In genomic region chr1:83101891-83102290, GRCm38 (mm10) we compare ENCODE assay signal across 13 mouse cellular contexts. TPM values are rescaled to one million over a fixed set of nuclear protein-coding genes. Genes with fewer than 3 reads are reported as not detected.
DNase-seq lines count a peak whose midpoint lies in the region; ATAC-seq lines count a peak whose summit lies in the region.
"Had no signal": no experiment of that assay in that cellular context is flagged by ENCODE, and none has a peak within 500 bp of the region (broad histone marks: within the 10 kb centered on the region; RNA-seq: fewer than 3 reads in every experiment).

No protein-coding gene starts in this region.

- H3K9ac ChIP-seq in neural tube, embryonic 14.5 days (replicated peaks; ENCODE audit: low read depth, low read length): no peak overlapping the region
- no peak overlapping the region for H3K9ac ChIP-seq in forebrain, embryonic 14.5 days (ENCODE audit: low read length)

- ATAC-seq in neural tube, embryonic 14.5 days (ENCODE audit: low read depth): 0 out of 2 replicates have a peak, but pooled peaks have one; percentile 34
- ATAC-seq in forebrain, embryonic 14.5 days: peak; percentile 48; the same call in 1 of the 2 replicates

- peak; percentile 27 for DNase-seq in heart, postnatal 4 days
- no peak for DNase-seq in heart, adult 18-20 months
- no peak for DNase-seq in neural tube, embryonic 10.5 days (ENCODE audit: extremely low spot score, low spot score)
- DNase-seq in forebrain, embryonic 14.5 days (ENCODE audit: low spot score): peak; percentile 82
- peak; percentile 37 for DNase-seq in mesoderm, embryonic 11.5 days (ENCODE audit: low read depth, low spot score)
- no peak for DNase-seq in frontal cortex, postnatal 14 days (ENCODE audit: low spot score in 2 of 2)
- DNase-seq: thymus, postnatal 14 days had no signal

- no peak overlapping the region for H3K4me2 ChIP-seq in neural tube, embryonic 14.5 days (ENCODE audit: low read depth, low read length)
- no peak overlapping the region for H3K4me2 ChIP-seq in forebrain, embryonic 14.5 days (ENCODE audit: low read length)

- no peaks in the 10 kb centered on the region for H3K36me3 ChIP-seq in neural tube, embryonic 14.5 days (ENCODE audit: control insufficient read depth, insufficient read depth, low read length)
- no peaks in the 10 kb centered on the region for H3K36me3 ChIP-seq in forebrain, embryonic 14.5 days (ENCODE audit: control insufficient read depth, insufficient read depth, low read length)

- no peaks in the 10 kb centered on the region; the same call in 1 of the 2 replicates for H3K9me3 ChIP-seq in neural tube, embryonic 14.5 days (ENCODE audit: control insufficient read depth, low read length)
- no peaks in the 10 kb centered on the region for H3K9me3 ChIP-seq in forebrain, embryonic 14.5 days (replicated peaks; ENCODE audit: control insufficient read depth, low read length)

- no peak overlapping the region for H3K4me3 ChIP-seq in neural tube, embryonic 14.5 days (ENCODE audit: low read depth, low read length)
- no peak overlapping the region for H3K4me3 ChIP-seq in forebrain, embryonic 14.5 days (ENCODE audit: low read depth, low read length)

- H3K27me3 ChIP-seq in neural tube, embryonic 14.5 days (ENCODE audit: control insufficient read depth, insufficient read depth, low read length): no peaks in the 10 kb centered on the region
- H3K27me3 ChIP-seq in forebrain, embryonic 14.5 days (replicated peaks; ENCODE audit: control insufficient read depth, insufficient read depth, low read length): no peaks in the 10 kb centered on the region

- no peaks in the 10 kb centered on the region for H3K4me1 ChIP-seq in neural tube, embryonic 14.5 days (ENCODE audit: control insufficient read depth, insufficient read depth, low read length)
- H3K4me1 ChIP-seq in forebrain, embryonic 14.5 days (ENCODE audit: control insufficient read depth, insufficient read depth, low read length): peaks cover 6% of the 10 kb centered on the region; the same call in 1 of the 2 replicates

- no peak overlapping the region for H3K27ac ChIP-seq in neural tube, embryonic 14.5 days (ENCODE audit: low read depth, low read length)
- no peak overlapping the region for H3K27ac ChIP-seq in forebrain, embryonic 14.5 days (ENCODE audit: low read depth, low read length)

- 35% methylated on average over 3 of the region's 3 CpGs for WGBS in neural tube, embryonic 14.5 days
- WGBS in forebrain, embryonic 14.5 days: 8% methylated on average over 3 of the region's 3 CpGs

RNA-seq across cellular contexts. Expression of gene Ccl20, which starts 14.7 kb away (rescaled TPM):
- total RNA-seq in heart, postnatal 4 days (2021): not detected
- under 1 TPM in 1 of 2 experiments, not detected in 1; 0.64 TPM for total RNA-seq in heart, adult 18-20 months (2021)
- not detected in 2 replicates for polyA plus RNA-seq in neural tube, embryonic 14.5 days (2014; fragmentation: Nextera tagmentation; extraction: Ambion mirVana)
- polyA plus RNA-seq in forebrain, embryonic 14.5 days (2014; fragmentation: Nextera tagmentation; extraction: Ambion mirVana): not detected in 2 replicates
- total RNA-seq: adrenal gland, postnatal 36 days; left cerebral cortex, postnatal 36 days; neutrophil, adult 5-6 weeks had no signal

RNA-seq across cellular contexts. Expression of gene Krtap28-13, which starts 41.2 kb away (rescaled TPM):
- total RNA-seq in heart, postnatal 4 days (2021): not detected
- not detected for total RNA-seq in heart, adult 18-20 months (2021)
- polyA plus RNA-seq in neural tube, embryonic 14.5 days (2014; fragmentation: Nextera tagmentation; extraction: Ambion mirVana): not detected in 2 replicates
- not detected in 2 replicates for polyA plus RNA-seq in forebrain, embryonic 14.5 days (2014; fragmentation: Nextera tagmentation; extraction: Ambion mirVana)
- total RNA-seq: adrenal gland, postnatal 36 days; left cerebral cortex, postnatal 36 days; neutrophil, adult 5-6 weeks had no signal
- polyA plus RNA-seq: heart, embryonic 14.5 days; large intestine, adult 2 months had no signal

RNA-seq across cellular contexts. Expression of gene A030005K14Rik, which starts 42.7 kb away (rescaled TPM):
- not detected for total RNA-seq in heart, postnatal 4 days (2021)
- not detected for total RNA-seq in heart, adult 18-20 months (2021)
- not detected in 2 replicates for polyA plus RNA-seq in neural tube, embryonic 14.5 days (2014; fragmentation: Nextera tagmentation; extraction: Ambion mirVana)
- not detected in 2 replicates for polyA plus RNA-seq in forebrain, embryonic 14.5 days (2014; fragmentation: Nextera tagmentation; extraction: Ambion mirVana)
- total RNA-seq: adrenal gland, postnatal 36 days; left cerebral cortex, postnatal 36 days; neutrophil, adult 5-6 weeks had no signal
- polyA plus RNA-seq: heart, embryonic 14.5 days; large intestine, adult 2 months had no signal

RNA-seq across cellular contexts. Expression of gene Gm47969, which starts 57.2 kb away (rescaled TPM):
- not detected for total RNA-seq in heart, postnatal 4 days (2021)
- total RNA-seq in heart, adult 18-20 months (2021): not detected
- not detected in 2 replicates for polyA plus RNA-seq in neural tube, embryonic 14.5 days (2014; fragmentation: Nextera tagmentation; extraction: Ambion mirVana)
- not detected in 2 replicates for polyA plus RNA-seq in forebrain, embryonic 14.5 days (2014; fragmentation: Nextera tagmentation; extraction: Ambion mirVana)
- total RNA-seq: adrenal gland, postnatal 36 days; left cerebral cortex, postnatal 36 days; neutrophil, adult 5-6 weeks had no signal
- polyA plus RNA-seq: heart, embryonic 14.5 days; large intestine, adult 2 months had no signal

RNA-seq across cellular contexts. Expression of gene Daw1, which starts 57.7 kb away (rescaled TPM):
- not detected for total RNA-seq in heart, postnatal 4 days (2021)
- total RNA-seq in heart, adult 18-20 months (2021): not detected
- 0.73 and 1.6 TPM in 2 replicates for polyA plus RNA-seq in neural tube, embryonic 14.5 days (2014; fragmentation: Nextera tagmentation; extraction: Ambion mirVana)
- 0.51 and 0.80 TPM in 2 replicates for polyA plus RNA-seq in forebrain, embryonic 14.5 days (2014; fragmentation: Nextera tagmentation; extraction: Ambion mirVana)
- total RNA-seq: adrenal gland, postnatal 36 days; neutrophil, adult 5-6 weeks had no signal
- polyA plus RNA-seq: large intestine, adult 2 months had no signal

Comparison
In these comparisons a context has a peak if more than half of its experiments do, and no peak if none do; other contexts are left out.
1. DNase-seq: peak in heart, postnatal 4 days (single experiment), forebrain, embryonic 14.5 days (single experiment) and mesoderm, embryonic 11.5 days (single experiment); none in heart, adult 18-20 months (0 of 2), neural tube, embryonic 10.5 days (single experiment) and frontal cortex, postnatal 14 days (0 of 2).